Mouse (Mus musculus): ENCODE data around the gene Rbms2. TPM values are rescaled to one million over a fixed set of nuclear protein-coding genes. Genes with fewer than 3 reads are reported as not detected.
A peak's percentile ranks its signal among the peaks of the same experiment; 100 is the strongest.

The Rbms2 gene
- polyA plus RNA-seq, 1 experiment from 2014 or later, result 42.2 TPM

GRCm38 (mm10) chr10:128211390-128212108, 31.5 kb upstream of the Rbms2 start, which contains the start of gene Spryd4:
Gene Spryd4 (minus strand): TSS chr10:128211807.
- WGBS, result under 1% methylated on average over 30 of the region's 30 CpGs
- peak within 1 kb of the TSS; percentile 44 for H3K27ac ChIP-seq

GRCm38 (mm10) chr10:128210954-128211353, 30.9 kb upstream of the Rbms2 start:
- H3K27ac ChIP-seq, result peak overlapping the region; percentile 44; the same call in 1 of the 2 replicates
- WGBS, result 24% methylated on average over 14 of the region's 14 CpGs
- H3K4me1 ChIP-seq, result peaks cover 17% of the 10 kb centered on the region
- no peak for ATAC-seq (ENCODE audit: insufficient number of reproducible peaks, low FRiP score, low TSS enrichment, low read depth)
- H3K36me3 ChIP-seq, result peaks cover 9% of the 10 kb centered on the region; the same call in 1 of the 2 replicates
- no peaks in the 10 kb centered on the region for H3K9me3 ChIP-seq
- H3K4me2 ChIP-seq, result peak overlapping the region; percentile 90
- peak overlapping the region; percentile 55 for H3K9ac ChIP-seq
- H3K27me3 ChIP-seq, result no peaks in the 10 kb centered on the region
- H3K4me3 ChIP-seq, result peak overlapping the region; percentile 67

More at GRCm38 (mm10) chr10:128211390-128212108, 31.5 kb upstream of the Rbms2 start, which contains the start of gene Spryd4:
- ATAC-seq (ENCODE audit: insufficient number of reproducible peaks, low FRiP score, low TSS enrichment, low read depth), result peak; percentile 80
- H3K4me1 ChIP-seq, result peaks cover 17% of the 10 kb centered on the region
- no peaks in the 10 kb centered on the region for H3K27me3 ChIP-seq
- peaks cover 6% of the 10 kb centered on the region; the same call in 1 of the 2 replicates for H3K36me3 ChIP-seq
- no peaks in the 10 kb centered on the region for H3K9me3 ChIP-seq
- peak within 1 kb of the TSS; percentile 55 for H3K9ac ChIP-seq
- H3K4me2 ChIP-seq, result peak within 1 kb of the TSS; percentile 90
- peak within 1 kb of the TSS; percentile 67 for H3K4me3 ChIP-seq

GRCm38 (mm10) chr10:128210131-128210530, 30.0 kb upstream of the Rbms2 start:
- Histone ChIP-seq H3K4me3 (no peak overlapping the region), H3K27ac (no peak overlapping the region), H3K9ac (no peak overlapping the region), H3K4me1 (peaks cover 17% of the 10 kb centered on the region), H3K27me3 (no peaks in the 10 kb centered on the region), H3K9me3 (no peaks in the 10 kb centered on the region), H3K4me2 (no peak overlapping the region), H3K36me3 (peaks cover 9% of the 10 kb centered on the region; the same call in 1 of the 2 replicates)
- ATAC-seq (ENCODE audit: insufficient number of reproducible peaks, low FRiP score, low TSS enrichment, low read depth), result no peak
- 85% methylated on average over 2 of the region's 2 CpGs for WGBS

- H3K27ac ChIP-seq, result no peak overlapping the region
- WGBS, result 86% methylated on average over 11 of the region's 11 CpGs
- no peak for ATAC-seq (ENCODE audit: insufficient number of reproducible peaks, low FRiP score, low TSS enrichment, low read depth)
These were observed 29.4 kb upstream of the Rbms2 start for GRCm38 (mm10) chr10:128209311-128210009.

GRCm38 (mm10) chr10:128208326-128208725, 28.2 kb upstream of the Rbms2 start:
- Histone ChIP-seq H3K27ac (no peak overlapping the region), H3K9me3 (no peaks in the 10 kb centered on the region), H3K4me1 (peaks cover 15% of the 10 kb centered on the region), H3K4me3 (no peak overlapping the region), H3K36me3 (peaks cover 11% of the 10 kb centered on the region; the same call in 1 of the 2 replicates), H3K4me2 (no peak overlapping the region), H3K27me3 (no peaks in the 10 kb centered on the region), H3K9ac (no peak overlapping the region)
- no peak for ATAC-seq (ENCODE audit: insufficient number of reproducible peaks, low FRiP score, low TSS enrichment, low read depth)
- WGBS, result 87% methylated on average over 10 of the region's 10 CpGs

More at GRCm38 (mm10) chr10:128209311-128210009, 29.4 kb upstream of the Rbms2 start:
- H3K4me1 ChIP-seq, result peaks cover 17% of the 10 kb centered on the region
- no peaks in the 10 kb centered on the region for H3K27me3 ChIP-seq
- no peak overlapping the region for H3K9ac ChIP-seq
- H3K36me3 ChIP-seq, result peaks cover 11% of the 10 kb centered on the region; the same call in 1 of the 2 replicates
- no peak overlapping the region for H3K4me3 ChIP-seq
- H3K4me2 ChIP-seq, result no peak overlapping the region
- H3K9me3 ChIP-seq, result no peaks in the 10 kb centered on the region

GRCm38 (mm10) chr10:128204941-128205340, 24.8 kb upstream of the Rbms2 start:
- H3K9ac ChIP-seq, result no peak overlapping the region
- no peak overlapping the region for H3K4me2 ChIP-seq
- no peaks in the 10 kb centered on the region for H3K4me1 ChIP-seq
- no peaks in the 10 kb centered on the region for H3K27me3 ChIP-seq
- no peak for ATAC-seq (ENCODE audit: insufficient number of reproducible peaks, low FRiP score, low TSS enrichment, low read depth)
- H3K4me3 ChIP-seq, result no peak overlapping the region
- peaks cover 11% of the 10 kb centered on the region; the same call in 1 of the 2 replicates for H3K36me3 ChIP-seq
- WGBS, result 91% methylated on average over 15 of the region's 15 CpGs
- no peaks in the 10 kb centered on the region for H3K9me3 ChIP-seq
- H3K27ac ChIP-seq, result no peak overlapping the region

- no peaks in the 10 kb centered on the region for H3K27me3 ChIP-seq
- no peak overlapping the region for H3K4me3 ChIP-seq
- H3K9ac ChIP-seq, result no peak overlapping the region
- H3K9me3 ChIP-seq, result no peaks in the 10 kb centered on the region
- no peak overlapping the region for H3K27ac ChIP-seq
- no peak overlapping the region for H3K4me2 ChIP-seq
- H3K4me1 ChIP-seq, result no peaks in the 10 kb centered on the region
- 65% methylated on average over 6 of the region's 6 CpGs for WGBS
- ATAC-seq (ENCODE audit: insufficient number of reproducible peaks, low FRiP score, low TSS enrichment, low read depth), result no peak
- 0 out of 2 replicates have a peak, but pooled peaks cover 8% of the 10 kb centered on the region for H3K36me3 ChIP-seq
These were observed 21.8 kb upstream of the Rbms2 start for GRCm38 (mm10) chr10:128201856-128202255.

- Histone ChIP-seq H3K27me3 (peaks cover 19% of the 10 kb centered on the region), H3K4me1 (peaks cover 9% of the 10 kb centered on the region; the same call in 1 of the 2 replicates), H3K36me3 (no peaks in the 10 kb centered on the region), H3K9me3 (no peaks in the 10 kb centered on the region), H3K4me3 (peak overlapping the region; percentile 73), H3K27ac (no peak overlapping the region), H3K4me2 (peak overlapping the region; percentile 99), H3K9ac (peak overlapping the region; percentile 64)
- under 1% methylated on average over 68 of the region's 79 CpGs for WGBS
- peak; percentile 82; the same call in 1 of the 2 replicates for ATAC-seq (ENCODE audit: insufficient number of reproducible peaks, low FRiP score, low TSS enrichment, low read depth)
These were observed 14.7 kb upstream of the Rbms2 start for GRCm38 (mm10) chr10:128194551-128195461.

GRCm38 (mm10) chr10:128194024-128194550, 14.0 kb upstream of the Rbms2 start, which contains the start of gene Gls2:
Gene Gls2 (plus strand): TSS chr10:128194457.
- no peaks in the 10 kb centered on the region for H3K36me3 ChIP-seq
- H3K4me2 ChIP-seq, result peak within 1 kb of the TSS; percentile 99
- H3K9me3 ChIP-seq, result no peaks in the 10 kb centered on the region
- peak; percentile 96 for ATAC-seq (ENCODE audit: insufficient number of reproducible peaks, low FRiP score, low TSS enrichment, low read depth)
- H3K4me3 ChIP-seq, result peak within 1 kb of the TSS; percentile 73
- peaks cover 19% of the 10 kb centered on the region for H3K27me3 ChIP-seq
- WGBS, result under 1% methylated on average over 46 of the region's 46 CpGs
- H3K4me1 ChIP-seq, result peaks cover 9% of the 10 kb centered on the region; the same call in 1 of the 2 replicates
- peak within 1 kb of the TSS; percentile 73 for H3K27ac ChIP-seq
- peak within 1 kb of the TSS; percentile 64 for H3K9ac ChIP-seq

- no peak overlapping the region for H3K4me2 ChIP-seq
- H3K9me3 ChIP-seq, result no peaks in the 10 kb centered on the region
- H3K36me3 ChIP-seq, result no peaks in the 10 kb centered on the region
- no peak overlapping the region for H3K4me3 ChIP-seq
- no peak overlapping the region for H3K27ac ChIP-seq
- WGBS, result 92% methylated on average over 6 of the region's 6 CpGs
- H3K4me1 ChIP-seq, result peaks cover 12% of the 10 kb centered on the region; the same call in 1 of the 2 replicates
- no peak for ATAC-seq (ENCODE audit: insufficient number of reproducible peaks, low FRiP score, low TSS enrichment, low read depth)
- no peak overlapping the region for H3K9ac ChIP-seq
- peaks cover 19% of the 10 kb centered on the region for H3K27me3 ChIP-seq
These were observed 13.0 kb upstream of the Rbms2 start for GRCm38 (mm10) chr10:128193113-128193512.

All from limb, embryonic 15.5 days (tissue).